Mouse (Mus musculus): ENCODE measurements around the gene Slc22a18.

Gene Slc22a18

GRCm38 (mm10) chr7:143459332-143460211 lies 14.0 kb upstream of the Slc22a18 start:
- no peak for TF ChIP-seq GATA4 (IDR thresholded peaks at IDR 0.05; ENCODE audit: insufficient replicate concordance, low read length)

GRCm38 (mm10) chr7:143460217-143460834 lies 13.2 kb upstream of the Slc22a18 start:
- no peak for TF ChIP-seq GATA4 (IDR thresholded peaks at IDR 0.05; ENCODE audit: insufficient replicate concordance, low read length)

GRCm38 (mm10) chr7:143460874-143461273 lies 12.7 kb upstream of the Slc22a18 start, which contains the start of gene Cdkn1c:
TSS of gene Cdkn1c (minus strand) at chr7:143461050.
- no peak for TF ChIP-seq GATA4 (IDR thresholded peaks at IDR 0.05; ENCODE audit: insufficient replicate concordance, low read length)

- no peak for TF ChIP-seq GATA4 (IDR thresholded peaks at IDR 0.05; ENCODE audit: insufficient replicate concordance, low read length)
These were observed 12.2 kb upstream of the Slc22a18 start for GRCm38 (mm10) chr7:143461294-143461870.

- no peak for TF ChIP-seq GATA4 (IDR thresholded peaks at IDR 0.05; ENCODE audit: insufficient replicate concordance, low read length)
These were observed 11.6 kb upstream of the Slc22a18 start for GRCm38 (mm10) chr7:143461920-143462319.

GRCm38 (mm10) chr7:143462516-143462915 lies 11.0 kb upstream of the Slc22a18 start:
- no peak for TF ChIP-seq GATA4 (IDR thresholded peaks at IDR 0.05; ENCODE audit: insufficient replicate concordance, low read length)

GRCm38 (mm10) chr7:143463865-143464415 lies 9.6 kb upstream of the Slc22a18 start:
- no peak for TF ChIP-seq GATA4 (IDR thresholded peaks at IDR 0.05; ENCODE audit: insufficient replicate concordance, low read length)

- no peak for TF ChIP-seq GATA4 (IDR thresholded peaks at IDR 0.05; ENCODE audit: insufficient replicate concordance, low read length)
These were observed 8.6 kb upstream of the Slc22a18 start for GRCm38 (mm10) chr7:143464811-143465560.

- TF ChIP-seq GATA4 (IDR thresholded peaks at IDR 0.05; ENCODE audit: insufficient replicate concordance, low read length): no peak
These were observed 7.3 kb upstream of the Slc22a18 start for GRCm38 (mm10) chr7:143466099-143466677.

GRCm38 (mm10) chr7:143467714-143468113 lies 5.8 kb upstream of the Slc22a18 start:
- TF ChIP-seq GATA4 (IDR thresholded peaks at IDR 0.05; ENCODE audit: insufficient replicate concordance, low read length): no peak

- TF ChIP-seq GATA4 (IDR thresholded peaks at IDR 0.05; ENCODE audit: insufficient replicate concordance, low read length): no peak
These were observed 3.6 kb upstream of the Slc22a18 start for GRCm38 (mm10) chr7:143469946-143470345.

GRCm38 (mm10) chr7:143474811-143475210 lies 1.3 kb downstream of the Slc22a18 start:
- no peak for TF ChIP-seq GATA4 (IDR thresholded peaks at IDR 0.05; ENCODE audit: insufficient replicate concordance, low read length)

GRCm38 (mm10) chr7:143475876-143476275 lies 2.3 kb downstream of the Slc22a18 start:
- TF ChIP-seq GATA4 (IDR thresholded peaks at IDR 0.05; ENCODE audit: insufficient replicate concordance, low read length): no peak

- no peak for TF ChIP-seq GATA4 (IDR thresholded peaks at IDR 0.05; ENCODE audit: insufficient replicate concordance, low read length)
These were observed 3.3 kb downstream of the Slc22a18 start for GRCm38 (mm10) chr7:143476702-143477335.
